Mouse (Mus musculus) ES-E14 (cell line): ENCODE data around the gene Dach1. TPM values are rescaled to one million over a fixed set of nuclear protein-coding genes. Genes with fewer than 3 reads are reported as not detected.

Source experiments
- DNase-seq: peaks from one replicate; pipeline ENCODE4 v3.0.0-alpha.2; 2013; ENCODE audit warnings: low read depth, low spot score
- H3K27ac ChIP-seq: 2 replicates; pipeline ENCODE4 v1.5.1; 2012; ENCODE audit warnings: low read depth, mild to moderate bottlenecking, low read length, moderate library complexity, mixed read lengths; ENCODE audit not compliant: poor library complexity, insufficient read depth, severe bottlenecking
- H3K36me3 ChIP-seq: 2 replicates; pipeline ENCODE4 v1.6.1; 2012; ENCODE audit warnings: mild to moderate bottlenecking, low read length, moderate library complexity, mixed read lengths; ENCODE audit not compliant: control insufficient read depth, poor library complexity, insufficient read depth, severe bottlenecking
- H3K4me1 ChIP-seq, 2 experiments: fragments of 150-350 bp in 1 of 2; sonication (generic) in 1 of 2; 2 replicates each; pipeline ENCODE4 v1.6.1; 2012; ENCODE audit warnings: low read length in 2 of 2, mild to moderate bottlenecking in 1 of 2, mixed read lengths in 1 of 2; ENCODE audit not compliant: control insufficient read depth in 2 of 2, insufficient read depth in 2 of 2, poor library complexity in 1 of 2
- H3K4me3 ChIP-seq, 2 experiments: fragments of 150-350 bp in 1 of 2; sonication (generic) in 1 of 2; 2 replicates each; pipeline ENCODE4 v1.5.1; 2012; ENCODE audit warnings: low read length in 2 of 2, low read depth in 1 of 2, mild to moderate bottlenecking in 1 of 2, mixed read lengths in 1 of 2; ENCODE audit not compliant: insufficient read depth in 1 of 2, poor library complexity in 1 of 2, severe bottlenecking in 1 of 2
- H3K9ac ChIP-seq: 2 replicates; pipeline ENCODE4 v1.6.1; 2012; ENCODE audit warnings: low read depth, mild to moderate bottlenecking, low read length, mixed read lengths; ENCODE audit not compliant: poor library complexity, insufficient read depth, severe bottlenecking
- H3K9me3 ChIP-seq: fragments of 150-350 bp; sonication (generic); 2 replicates; pipeline ENCODE4 v1.6.1; 2012; ENCODE audit warnings: low read depth, mild to moderate bottlenecking, low read length; ENCODE audit not compliant: control insufficient read depth, insufficient read depth
- CHD2 ChIP-seq: IDR thresholded peaks from 2 replicates; pipeline ENCODE4 v1.6.1; 2014; ENCODE audit warnings: mild to moderate bottlenecking, low read depth, low read length, inconsistent platforms
- HCFC1 ChIP-seq: IDR thresholded peaks from 2 replicates; pipeline ENCODE4 v1.6.1; 2012; ENCODE audit warnings: low read length, inconsistent platforms, borderline replicate concordance; ENCODE audit not compliant: insufficient read depth
- MAFK ChIP-seq: IDR thresholded peaks from 2 replicates; pipeline ENCODE4 v1.6.1; 2014; ENCODE audit warnings: mild to moderate bottlenecking, low read depth, low read length, inconsistent platforms; ENCODE audit not compliant: insufficient read depth
- ZC3H11A ChIP-seq: IDR thresholded peaks from 2 replicates; pipeline ENCODE4 v1.6.1; 2012; ENCODE audit warnings: low read depth, mild to moderate bottlenecking, inconsistent platforms, low read length, borderline replicate concordance
- ZNF384 ChIP-seq: IDR thresholded peaks from 2 replicates; pipeline ENCODE4 v1.6.1; 2012; ENCODE audit warnings: low read depth, low read length, inconsistent platforms
- in situ Hi-C, 2 experiments: fragments of 600-800 bp; cut with MboI; formaldehyde crosslinking; loops; one replicate each; pipeline ENCODE4 v1.15.1; 2025; ENCODE audit warnings: low sequenced_read_pairs in 2 of 2, inconsistent platforms in 1 of 2; ENCODE audit not compliant: unreplicated experiment in 2 of 2
- total RNA-seq: library from RNA; depleted of rRNA; stranded (reverse); fragments of 300-350 nt; gene quantifications from 2 replicates; pipeline ENCODE4 v1.2.3, GENCODE M21; 2012

Dach1 gene
- total RNA-seq, 1 experiment, result 0.09 TPM

GRCm38 (mm10) chr14:97964543-97965069, 205.0 kb downstream of the Dach1 start:
- Histone ChIP-seq H3K27ac (no peak overlapping the region), H3K9me3 (no peaks in the 10 kb centered on the region), H3K4me3 (no peak overlapping the region), H3K4me1 (no peaks in the 10 kb centered on the region), H3K9ac (no peak overlapping the region), H3K36me3 (no peaks in the 10 kb centered on the region)
- TF ChIP-seq HCFC1 (no peak), CHD2 (no peak)
- no peak for DNase-seq
- in situ Hi-C loops, result no loop called here

GRCm38 (mm10) chr14:97963624-97964023, 205.9 kb downstream of the Dach1 start:
- Histone ChIP-seq H3K9me3 (no peaks in the 10 kb centered on the region), H3K4me3 (no peak overlapping the region), H3K4me1 (no peaks in the 10 kb centered on the region), H3K27ac (no peak overlapping the region), H3K9ac (no peak overlapping the region), H3K36me3 (no peaks in the 10 kb centered on the region)
- no peak for TF ChIP-seq ZNF384
- TF ChIP-seq CHD2, result no peak
- no peak for TF ChIP-seq HCFC1
- TF ChIP-seq ZC3H11A, result no peak
- no peak for TF ChIP-seq MAFK
- DNase-seq, result no peak
- in situ Hi-C loops, result no loop called here

- in situ Hi-C loops, result no loop called here
- no peaks in the 10 kb centered on the region for H3K36me3 ChIP-seq
- H3K9ac ChIP-seq, result no peak overlapping the region
- H3K4me1 ChIP-seq, result no peaks in the 10 kb centered on the region
- H3K27ac ChIP-seq, result no peak overlapping the region
- TF ChIP-seq CHD2, result no peak
- TF ChIP-seq HCFC1, result no peak
- TF ChIP-seq ZNF384, result no peak
- TF ChIP-seq ZC3H11A, result no peak
- TF ChIP-seq MAFK, result no peak
- no peaks in the 10 kb centered on the region for H3K9me3 ChIP-seq
- H3K4me3 ChIP-seq, result no peak overlapping the region
- no peak for DNase-seq
These were observed 213.2 kb downstream of the Dach1 start for GRCm38 (mm10) chr14:97956356-97956755.

- no peak overlapping the region for H3K9ac ChIP-seq
These were observed 224.1 kb downstream of the Dach1 start for GRCm38 (mm10) chr14:97945471-97945870.

More at GRCm38 (mm10) chr14:97945471-97945870, 224.1 kb downstream of the Dach1 start:
- no peak for TF ChIP-seq CHD2
- TF ChIP-seq HCFC1, result no peak
- no peak for TF ChIP-seq ZNF384
- no peak for TF ChIP-seq MAFK
- TF ChIP-seq ZC3H11A, result no peak
- H3K4me1 ChIP-seq, result no peaks in the 10 kb centered on the region
- H3K9me3 ChIP-seq, result no peaks in the 10 kb centered on the region
- no peak for DNase-seq
- in situ Hi-C loops, result no loop called here
- no peak overlapping the region for H3K27ac ChIP-seq
- H3K4me3 ChIP-seq, result no peak overlapping the region
- H3K36me3 ChIP-seq, result no peaks in the 10 kb centered on the region
